Mouse (Mus musculus) midbrain, embryonic 13.5 days (tissue): Measurements from ENCODE around the gene Rnf38. TPM values are rescaled to one million over a fixed set of nuclear protein-coding genes. Genes with fewer than 3 reads are reported as not detected.

Experiments
- ATAC-seq: fragments of 200-750 bp; cut with Nextera tagmentation; 2 replicates; pipeline ENCODE4 v1.8.0; 2017; ENCODE audit warnings: mild to moderate bottlenecking, moderate TSS enrichment, moderate library complexity
- H3K27ac ChIP-seq: fragments of 300-500 bp; sonication (generic); 2 replicates; pipeline ENCODE4 v1.5.1; 2015; ENCODE audit warnings: inconsistent platforms, mild to moderate bottlenecking, moderate library complexity
- H3K27me3 ChIP-seq: fragments of 300-500 bp; sonication (generic); 2 replicates; pipeline ENCODE4 v1.6.1; 2015; ENCODE audit warnings: mild to moderate bottlenecking, inconsistent platforms
- H3K36me3 ChIP-seq: fragments of 300-500 bp; sonication (generic); 2 replicates; pipeline ENCODE4 v1.6.1; 2015; ENCODE audit warnings: mild to moderate bottlenecking, inconsistent platforms
- H3K4me1 ChIP-seq: fragments of 300-500 bp; sonication (generic); replicated peaks from 2 replicates; pipeline ENCODE4 v1.6.1; 2015; ENCODE audit warnings: inconsistent platforms
- H3K4me2 ChIP-seq: fragments of 300-500 bp; sonication (generic); replicated peaks from 2 replicates; pipeline ENCODE4 v1.6.1; 2015; ENCODE audit warnings: moderate library complexity, mild to moderate bottlenecking, inconsistent platforms
- H3K4me3 ChIP-seq: fragments of 300-500 bp; sonication (generic); replicated peaks from 2 replicates; pipeline ENCODE4 v1.5.1; 2015; ENCODE audit warnings: mild to moderate bottlenecking, inconsistent platforms
- H3K9ac ChIP-seq: fragments of 300-500 bp; sonication (generic); replicated peaks from 2 replicates; pipeline ENCODE4 v1.6.1; 2015; ENCODE audit warnings: mild to moderate bottlenecking, inconsistent platforms
- H3K9me3 ChIP-seq: fragments of 300-500 bp; sonication (generic); 2 replicates; pipeline ENCODE4 v1.6.1; 2016; ENCODE audit warnings: mild to moderate bottlenecking, inconsistent platforms
- WGBS: fragments of 180-500 bp; shearing (Covaris S2); methylation state at CpG from one replicate; pipeline ENCODE4 v1.1.7; 2015; 5-methylcytosine and 5-hydroxymethylcytosine counted together
- polyA plus RNA-seq: library from polyadenylated mRNA; unstranded; fragments of >200 nt; fragmentation: Nextera tagmentation; extraction: Ambion mirVana; gene quantifications from 2 replicates; pipeline ENCODE4 v1.2.1, GENCODE M21; 2015

The Rnf38 gene
- polyA plus RNA-seq, 1 experiment from 2014 or later = 50.6 TPM

GRCm38 (mm10) chr4:44199968-44200367, 33.6 kb downstream of the Rnf38 start:
- 76% methylated on average over 1 of the region's 1 CpGs for WGBS

GRCm38 (mm10) chr4:44187431-44187830, 46.2 kb downstream of the Rnf38 start:
- Histone ChIP-seq H3K27me3 (no peaks in the 10 kb centered on the region), H3K27ac (no peak overlapping the region)
- 30% methylated on average over 10 of the region's 10 CpGs for WGBS

More at GRCm38 (mm10) chr4:44199968-44200367, 33.6 kb downstream of the Rnf38 start:
- no peaks in the 10 kb centered on the region for H3K36me3 ChIP-seq
- H3K4me3 ChIP-seq = no peak overlapping the region
- ATAC-seq = no peak
- H3K27ac ChIP-seq = no peak overlapping the region
- no peak overlapping the region for H3K9ac ChIP-seq
- no peaks in the 10 kb centered on the region for H3K9me3 ChIP-seq
- no peak overlapping the region for H3K4me2 ChIP-seq
- no peaks in the 10 kb centered on the region for H3K27me3 ChIP-seq
- peaks cover under 1% of the 10 kb centered on the region; the same call in 1 of the 2 replicates for H3K4me1 ChIP-seq

GRCm38 (mm10) chr4:44183862-44184261, 49.7 kb downstream of the Rnf38 start:
- no peaks in the 10 kb centered on the region for H3K9me3 ChIP-seq
- H3K27ac ChIP-seq = no peak overlapping the region
- H3K9ac ChIP-seq = no peak overlapping the region
- no peak for ATAC-seq
- H3K4me1 ChIP-seq = peaks cover 20% of the 10 kb centered on the region
- WGBS = 78% methylated on average over 1 of the region's 1 CpGs
- H3K27me3 ChIP-seq = no peaks in the 10 kb centered on the region
- H3K4me3 ChIP-seq = no peak overlapping the region
- H3K4me2 ChIP-seq = no peak overlapping the region
- no peaks in the 10 kb centered on the region for H3K36me3 ChIP-seq

More at GRCm38 (mm10) chr4:44187431-44187830, 46.2 kb downstream of the Rnf38 start:
- Histone ChIP-seq H3K4me3 (no peak overlapping the region), H3K4me2 (no peak overlapping the region), H3K4me1 (peaks cover 16% of the 10 kb centered on the region), H3K9me3 (no peaks in the 10 kb centered on the region), H3K9ac (no peak overlapping the region), H3K36me3 (no peaks in the 10 kb centered on the region)
- ATAC-seq = no peak

GRCm38 (mm10) chr4:44179748-44180147, 53.8 kb downstream of the Rnf38 start:
- ATAC-seq = no peak
- Histone ChIP-seq H3K36me3 (0 out of 2 replicates have a peak, but pooled peaks cover 4% of the 10 kb centered on the region), H3K4me1 (peaks cover 9% of the 10 kb centered on the region; the same call in 1 of the 2 replicates), H3K9me3 (no peaks in the 10 kb centered on the region), H3K9ac (no peak overlapping the region), H3K4me3 (no peak overlapping the region), H3K4me2 (no peak overlapping the region), H3K27ac (no peak overlapping the region), H3K27me3 (no peaks in the 10 kb centered on the region)
- WGBS = 77% methylated on average over 5 of the region's 5 CpGs

GRCm38 (mm10) chr4:44173177-44173576, 60.4 kb downstream of the Rnf38 start:
- no peak overlapping the region for H3K4me2 ChIP-seq
- 0% methylated on average over 1 of the region's 1 CpGs for WGBS
- H3K9me3 ChIP-seq = no peaks in the 10 kb centered on the region
- H3K27me3 ChIP-seq = no peaks in the 10 kb centered on the region
- H3K4me3 ChIP-seq = no peak overlapping the region
- H3K9ac ChIP-seq = no peak overlapping the region
- no peak for ATAC-seq
- H3K27ac ChIP-seq = no peak overlapping the region
- 0 out of 2 replicates have a peak, but pooled peaks cover 4% of the 10 kb centered on the region for H3K36me3 ChIP-seq
- H3K4me1 ChIP-seq = peaks cover 6% of the 10 kb centered on the region; the same call in 1 of the 2 replicates

- Histone ChIP-seq H3K36me3 (0 out of 2 replicates have a peak, but pooled peaks cover 4% of the 10 kb centered on the region), H3K4me2 (no peak overlapping the region), H3K27me3 (no peaks in the 10 kb centered on the region), H3K9ac (no peak overlapping the region), H3K9me3 (no peaks in the 10 kb centered on the region), H3K27ac (no peak overlapping the region), H3K4me3 (no peak overlapping the region), H3K4me1 (peaks cover 6% of the 10 kb centered on the region; the same call in 1 of the 2 replicates)
- WGBS = 55% methylated on average over 5 of the region's 5 CpGs
- ATAC-seq = no peak
Measured at GRCm38 (mm10) chr4:44172676-44173075, 60.9 kb downstream of the Rnf38 start.

GRCm38 (mm10) chr4:44169884-44170283, 63.7 kb downstream of the Rnf38 start:
- WGBS = 90% methylated on average over 3 of the region's 3 CpGs
- Histone ChIP-seq H3K9me3 (no peaks in the 10 kb centered on the region), H3K4me3 (no peak overlapping the region), H3K4me1 (peaks cover 22% of the 10 kb centered on the region), H3K27me3 (no peaks in the 10 kb centered on the region), H3K36me3 (no peaks in the 10 kb centered on the region), H3K4me2 (no peak overlapping the region), H3K9ac (no peak overlapping the region), H3K27ac (no peak overlapping the region)
- no peak for ATAC-seq

GRCm38 (mm10) chr4:44168816-44169215, 64.8 kb downstream of the Rnf38 start:
- Histone ChIP-seq H3K27ac (no peak overlapping the region), H3K9me3 (no peaks in the 10 kb centered on the region), H3K9ac (no peak overlapping the region), H3K36me3 (no peaks in the 10 kb centered on the region), H3K4me1 (peaks cover 32% of the 10 kb centered on the region), H3K4me2 (peak overlapping the region; percentile 56), H3K4me3 (peak overlapping the region; percentile 41; the same call in 1 of the 2 replicates), H3K27me3 (no peaks in the 10 kb centered on the region)
- ATAC-seq = no peak
- WGBS = 5% methylated on average over 7 of the region's 7 CpGs

- Histone ChIP-seq H3K4me1 (peaks cover 38% of the 10 kb centered on the region), H3K27ac (peak overlapping the region; percentile 55; the same call in 1 of the 2 replicates), H3K9me3 (no peaks in the 10 kb centered on the region), H3K9ac (no peak overlapping the region; the same call in 1 of the 2 replicates), H3K27me3 (no peaks in the 10 kb centered on the region), H3K36me3 (no peaks in the 10 kb centered on the region), H3K4me3 (peak overlapping the region; percentile 41), H3K4me2 (peak overlapping the region; percentile 56)
- WGBS = under 1% methylated on average over 26 of the region's 34 CpGs
- peak; percentile 90 for ATAC-seq
Measured at GRCm38 (mm10) chr4:44168231-44168647, 65.3 kb downstream of the Rnf38 start.

- peaks cover 45% of the 10 kb centered on the region for H3K4me1 ChIP-seq
- under 1% methylated on average over 61 of the region's 95 CpGs for WGBS
- no peaks in the 10 kb centered on the region for H3K36me3 ChIP-seq
- H3K9ac ChIP-seq = peak overlapping the region; percentile 97
- no peaks in the 10 kb centered on the region for H3K9me3 ChIP-seq
- H3K4me3 ChIP-seq = peak overlapping the region; percentile 85
- peak; percentile 94 for ATAC-seq
- peak overlapping the region; percentile 76 for H3K4me2 ChIP-seq
- H3K27ac ChIP-seq = peak overlapping the region; percentile 99
- no peaks in the 10 kb centered on the region for H3K27me3 ChIP-seq
Measured at GRCm38 (mm10) chr4:44167397-44168121, 66.0 kb downstream of the Rnf38 start.

- Histone ChIP-seq H3K27me3 (no peaks in the 10 kb centered on the region), H3K27ac (peak overlapping the region; percentile 99), H3K4me3 (peak overlapping the region; percentile 85), H3K9ac (peak overlapping the region; percentile 97), H3K4me1 (peaks cover 52% of the 10 kb centered on the region), H3K4me2 (peak overlapping the region; percentile 76), H3K9me3 (no peaks in the 10 kb centered on the region), H3K36me3 (no peaks in the 10 kb centered on the region)
- WGBS = 4% methylated on average over 20 of the region's 20 CpGs
- ATAC-seq = no peak
Measured at GRCm38 (mm10) chr4:44166702-44167396, 66.7 kb downstream of the Rnf38 start.

GRCm38 (mm10) chr4:44164621-44165020, 69.0 kb downstream of the Rnf38 start:
- ATAC-seq = no peak
- Histone ChIP-seq H3K4me2 (peak overlapping the region; percentile 76), H3K27ac (no peak overlapping the region), H3K27me3 (no peaks in the 10 kb centered on the region), H3K9me3 (no peaks in the 10 kb centered on the region), H3K4me1 (peaks cover 65% of the 10 kb centered on the region), H3K4me3 (peak overlapping the region; percentile 85), H3K36me3 (no peaks in the 10 kb centered on the region), H3K9ac (no peak overlapping the region)
- 83% methylated on average over 5 of the region's 5 CpGs for WGBS
